Mouse (Mus musculus) heart, adult 2 months (tissue): Measurements from ENCODE around the gene Prss40.

Source experiments
- CTCF ChIP-seq: fragments of 200-600 bp; IDR thresholded peaks from 2 replicates; pipeline ENCODE4 v1.8.1; 2022; ENCODE audit warnings: antibody characterized with exemption, mild to moderate bottlenecking, moderate library complexity
- EP300 ChIP-seq: fragments of 200-500 bp; IDR thresholded peaks from 2 replicates; pipeline ENCODE4 v1.6.1; 2011; ENCODE audit warnings: low read depth, low read length, control low read depth; ENCODE audit not compliant: insufficient read depth
- POLR2A ChIP-seq: fragments of 200-500 bp; IDR thresholded peaks from 2 replicates; pipeline ENCODE4 v1.6.1; 2011; ENCODE audit warnings: mild to moderate bottlenecking, low read depth, low read length, control low read depth; ENCODE audit not compliant: insufficient read depth

GRCm38 (mm10) chr1:34553690-34554089 lies 7.1 kb downstream of the Prss40 start:
- TF ChIP-seq CTCF (no peak), EP300 (no peak), POLR2A (no peak)
